Mouse (Mus musculus) kidney, postnatal 25 days (tissue): ENCODE measurements around the gene Ttc25.
"Not testable (repeated sequence)": the region's sequence is repeated elsewhere in the genome, so short reads cannot be mapped to it uniquely, and the experiment has no call there.

Experiments
- DNase-seq, 2 experiments: peaks; one replicate each; pipeline ENCODE4 v3.0.0; 2021; ENCODE audit warnings: mixed read lengths in 2 of 2

Gene Ttc25

DNA sequence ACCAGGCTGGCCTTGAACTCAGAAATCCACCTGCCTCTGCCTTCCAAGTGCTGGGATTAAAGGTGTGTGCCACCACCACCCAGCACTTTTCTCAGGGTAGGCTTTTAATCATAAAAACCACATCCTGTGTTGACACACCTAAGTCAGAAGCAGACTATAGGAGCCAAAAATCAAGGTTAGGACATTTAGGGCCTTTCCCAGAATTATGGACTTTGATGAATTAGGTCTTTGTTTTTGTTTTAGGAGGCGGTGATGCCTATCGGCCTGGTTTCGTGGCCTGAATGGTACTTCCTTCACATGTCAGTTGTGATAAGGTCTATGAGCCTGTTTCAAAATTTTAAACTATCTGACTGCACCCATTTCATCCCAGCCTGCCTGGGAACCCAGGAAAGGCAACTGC, 28.8 kb downstream of the Ttc25 start:
- DNase-seq: no peak

DNA sequence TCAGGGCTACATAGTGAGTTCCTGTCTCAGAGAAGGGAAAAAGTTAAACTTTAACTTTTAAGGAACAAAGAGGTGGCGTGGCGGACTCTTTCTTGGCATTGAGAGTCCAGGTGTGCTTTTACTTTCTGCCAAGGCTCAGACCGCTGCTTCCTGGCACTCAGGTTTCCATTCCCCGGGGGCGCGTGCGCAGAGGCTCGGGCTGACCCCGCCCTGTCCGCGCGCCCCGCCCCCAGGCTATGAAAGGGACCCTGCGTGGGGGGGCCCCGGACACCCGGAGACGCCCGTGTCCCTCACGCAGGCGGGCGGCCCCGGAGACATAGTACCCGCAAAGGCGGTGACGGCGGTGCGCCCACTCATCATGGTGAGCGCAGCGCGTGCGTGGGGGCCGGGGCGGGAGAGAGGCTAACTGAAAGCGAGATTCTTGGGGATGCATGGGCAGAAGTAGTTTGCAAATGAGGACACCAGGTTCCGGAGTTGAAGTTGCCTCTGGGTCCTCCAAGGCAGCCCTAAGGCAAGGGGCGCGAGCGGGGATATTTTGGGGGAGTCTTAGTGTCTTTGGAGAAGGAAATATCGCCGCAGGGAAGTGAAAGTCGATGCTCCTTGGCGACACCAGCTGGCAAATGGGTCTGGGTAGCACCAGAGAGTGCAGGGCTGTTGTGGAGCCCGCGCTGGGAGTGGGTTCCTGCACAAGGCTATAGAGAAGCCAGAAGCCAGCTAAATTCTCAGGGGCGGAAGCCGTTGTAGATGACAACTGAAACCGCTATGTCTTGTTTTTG, 29.5 kb downstream of the Ttc25 start, which contains the start of gene Cnp:
TSS of gene Cnp (plus strand) at position 197 of the 776 bp plus-strand sequence.
- DNase-seq: peak; percentile 87 to 91

- no peak for DNase-seq
These were observed 30.1 kb downstream of the Ttc25 start for GRCm38 (mm10) chr11:100575484-100575855.

DNA sequence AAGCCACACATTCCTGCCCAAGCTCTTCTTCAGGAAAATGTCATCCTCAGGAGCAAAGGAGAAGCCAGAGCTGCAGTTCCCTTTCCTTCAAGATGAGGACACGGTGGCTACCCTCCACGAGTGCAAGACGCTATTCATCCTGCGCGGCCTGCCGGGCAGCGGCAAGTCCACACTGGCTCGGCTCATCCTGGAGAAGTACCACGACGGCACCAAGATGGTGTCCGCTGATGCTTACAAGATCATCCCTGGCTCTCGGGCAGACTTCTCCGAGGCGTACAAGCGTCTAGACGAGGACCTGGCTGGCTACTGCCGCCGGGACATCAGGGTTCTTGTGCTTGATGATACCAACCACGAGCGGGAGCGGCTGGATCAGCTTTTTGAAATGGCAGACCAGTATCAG, 30.8 kb downstream of the Ttc25 start:
- no peak for DNase-seq

DNA sequence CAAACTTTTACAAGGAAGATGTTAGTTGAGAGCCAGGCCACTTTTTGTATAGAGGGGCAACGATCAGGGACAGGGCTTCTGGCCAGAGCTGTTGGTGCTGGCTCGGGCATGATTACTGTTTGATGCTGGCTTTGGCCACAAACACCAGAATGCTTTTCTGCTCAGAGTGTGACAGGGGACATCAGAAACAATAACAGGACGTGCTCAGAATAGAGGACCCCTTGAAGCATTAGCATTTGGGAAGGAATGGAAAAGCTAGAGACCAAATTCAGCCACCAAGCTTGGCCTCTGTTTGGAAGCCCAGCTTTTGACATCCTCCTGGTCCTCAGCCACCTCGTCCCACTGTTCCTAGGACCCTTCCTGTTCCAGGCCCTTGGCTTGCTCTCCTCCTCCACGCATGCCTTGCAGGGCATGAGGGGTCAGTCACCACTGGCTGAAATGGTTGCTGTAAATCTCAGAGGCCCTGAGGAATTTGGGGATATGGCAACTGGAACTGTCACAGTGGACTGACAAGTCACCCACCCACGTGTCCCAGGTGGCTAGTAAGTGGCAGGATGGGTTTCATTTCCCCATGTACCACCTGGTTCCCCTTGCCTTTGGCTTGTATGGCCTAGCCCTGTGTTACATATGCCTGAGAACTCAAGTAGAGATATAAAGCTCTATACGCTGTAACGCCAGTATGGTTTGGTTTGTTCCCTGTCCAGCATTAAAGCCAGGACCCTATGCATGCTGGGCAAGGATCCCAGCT, 32.6 kb downstream of the Ttc25 start:
- DNase-seq: no peak

GRCm38 (mm10) chr11:100579116-100579799, 33.9 kb downstream of the Ttc25 start:
- DNase-seq: no peak

- no peak for DNase-seq
These were observed 34.9 kb downstream of the Ttc25 start for GRCm38 (mm10) chr11:100580275-100580674.

DNA sequence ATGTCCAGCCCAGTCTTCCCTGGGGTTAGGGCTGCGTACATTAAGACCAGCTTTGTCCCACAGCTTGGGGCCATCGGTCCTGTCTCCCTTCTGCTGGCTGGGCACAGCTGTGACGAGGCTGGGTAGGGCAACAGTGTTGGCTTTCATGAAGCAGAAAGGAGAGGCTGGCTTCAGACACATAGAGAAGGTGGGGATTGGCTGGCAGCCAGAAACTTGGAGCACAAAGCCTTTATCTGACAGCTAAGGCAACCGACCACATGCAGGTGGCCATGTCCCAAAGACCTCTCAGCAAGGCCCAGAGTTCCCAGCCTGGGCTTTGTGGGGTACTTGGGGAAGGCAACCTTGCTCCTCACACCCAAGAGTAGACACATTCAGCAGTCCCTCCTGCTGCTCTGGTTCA, 36.3 kb downstream of the Ttc25 start:
- peak; percentile 34 to 47 for DNase-seq

DNA sequence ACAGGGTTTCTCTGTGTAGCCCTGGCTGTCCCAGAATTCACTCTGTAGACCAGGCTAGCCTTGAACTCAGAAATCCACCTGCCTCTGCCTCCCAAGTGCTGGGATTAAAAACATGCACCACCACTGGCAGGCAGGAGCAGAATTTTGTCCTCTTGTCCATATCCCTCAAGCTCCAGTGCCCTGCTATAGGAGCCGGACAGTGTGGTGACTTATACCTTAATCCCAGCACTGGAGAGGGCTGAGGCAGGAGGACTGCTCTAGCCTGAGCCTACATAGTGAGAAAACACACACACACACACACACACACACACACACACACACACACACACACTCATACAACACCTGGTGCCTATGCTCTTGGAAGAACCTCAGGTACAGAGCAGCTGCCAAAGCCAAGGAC, 37.0 kb downstream of the Ttc25 start:
- DNase-seq: not testable (repeated sequence)

DNA sequence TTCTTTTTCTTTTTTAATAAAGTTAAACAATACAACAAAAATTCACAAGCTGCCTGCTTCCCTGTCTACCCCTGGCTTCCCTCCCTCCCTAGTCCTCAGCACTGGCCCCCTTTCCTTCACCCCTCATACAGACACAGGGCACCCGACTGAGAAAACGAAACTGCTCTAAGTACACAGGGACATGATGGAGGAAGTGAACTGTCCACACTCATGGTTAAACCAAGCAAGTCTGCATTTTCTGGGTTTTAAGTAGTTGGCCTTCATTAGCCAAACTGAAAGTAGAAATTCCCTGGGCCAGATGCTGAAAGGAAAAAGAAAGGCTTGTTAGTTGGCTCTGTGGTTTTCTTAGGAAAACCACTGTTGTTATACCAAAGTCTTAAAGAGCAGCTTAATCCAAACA, 37.4 kb downstream of the Ttc25 start:
- DNase-seq: no peak

DNA sequence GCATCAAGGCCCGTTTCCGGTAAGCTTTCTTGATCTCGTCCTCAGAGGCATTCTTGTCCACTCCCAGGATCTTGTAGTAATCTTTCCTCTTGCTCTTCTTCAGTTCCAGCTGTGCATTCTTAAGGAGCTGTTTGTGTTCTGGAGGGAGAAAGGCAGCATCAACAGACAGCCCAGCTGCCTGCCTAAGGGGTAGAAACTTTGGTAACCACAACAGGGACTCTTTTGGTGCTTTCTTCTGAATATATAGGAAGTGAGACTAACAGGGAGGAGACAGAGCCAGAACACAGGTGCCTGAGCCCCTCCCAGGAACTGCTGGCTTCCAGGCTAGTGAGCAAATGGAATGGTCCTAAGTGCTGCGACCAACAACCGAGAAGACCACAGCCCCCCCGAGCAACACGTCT, 39.2 kb downstream of the Ttc25 start:
- DNase-seq: no peak

DNA sequence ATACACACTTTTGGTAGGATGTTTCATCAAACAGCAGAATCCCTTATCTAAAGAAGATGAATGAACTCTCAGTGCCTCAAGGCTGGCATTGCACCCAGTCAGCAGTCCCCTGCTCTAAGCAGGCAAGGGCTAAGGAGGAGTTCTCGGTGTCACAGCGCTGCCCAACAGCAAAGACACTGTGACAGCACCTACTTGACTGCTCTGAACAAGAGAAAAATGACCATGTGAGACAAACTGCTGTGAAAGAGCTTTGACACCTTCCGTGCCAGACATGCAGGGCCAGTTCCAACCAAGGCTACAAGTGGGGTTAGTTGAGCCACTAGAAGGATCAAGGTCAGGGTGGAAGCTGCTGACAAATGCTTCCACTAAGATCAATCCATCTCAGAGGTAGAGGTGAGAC, 39.7 kb downstream of the Ttc25 start:
- DNase-seq: no peak

- DNase-seq: no peak
These were observed 43.1 kb downstream of the Ttc25 start for GRCm38 (mm10) chr11:100588462-100588861.

- no peak for DNase-seq
These were observed 47.1 kb downstream of the Ttc25 start for GRCm38 (mm10) chr11:100592346-100593046.

GRCm38 (mm10) chr11:100594608-100595007, 49.2 kb downstream of the Ttc25 start:
- no peak for DNase-seq

GRCm38 (mm10) chr11:100595533-100595932, 50.1 kb downstream of the Ttc25 start:
- no peak for DNase-seq

DNA sequence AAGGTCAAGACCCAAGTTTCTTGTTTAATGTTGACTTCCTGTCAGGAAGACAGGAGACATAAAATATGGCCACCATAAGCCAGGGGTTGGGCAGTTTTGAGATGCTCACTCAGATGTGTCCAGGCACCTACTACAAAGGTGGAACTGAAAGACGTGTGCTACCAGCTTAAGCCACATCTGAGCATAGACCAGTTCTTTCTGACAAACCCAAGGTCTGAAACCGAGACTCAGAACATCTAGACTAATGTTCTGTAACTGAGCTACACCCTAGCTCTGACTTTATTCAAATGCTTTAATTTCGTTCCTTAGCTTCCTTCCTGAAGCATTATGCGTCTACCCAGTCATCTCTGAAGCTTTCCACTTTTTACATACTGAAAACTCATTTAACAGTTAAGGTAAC, 52.7 kb downstream of the Ttc25 start:
- no peak for DNase-seq

DNA sequence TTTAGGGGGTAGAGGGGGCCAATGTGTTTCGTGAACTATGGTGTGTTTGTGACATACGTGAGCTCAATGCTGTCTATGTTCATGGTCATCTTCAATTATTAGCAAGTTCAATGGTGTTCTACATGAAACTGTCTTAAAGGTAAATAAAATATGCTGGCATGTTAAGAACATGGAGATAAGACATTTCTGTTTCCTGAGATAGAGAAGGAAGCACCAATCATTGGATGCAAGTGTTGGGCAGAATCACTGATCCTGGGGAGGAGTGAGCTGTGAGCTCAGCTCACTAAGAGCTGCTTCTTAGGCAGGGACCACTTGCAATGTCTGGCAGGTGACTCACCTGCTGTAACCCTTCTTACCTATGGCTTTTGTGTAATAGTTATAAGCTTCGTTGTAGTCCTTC, 56.0 kb downstream of the Ttc25 start:
- no peak for DNase-seq

DNA sequence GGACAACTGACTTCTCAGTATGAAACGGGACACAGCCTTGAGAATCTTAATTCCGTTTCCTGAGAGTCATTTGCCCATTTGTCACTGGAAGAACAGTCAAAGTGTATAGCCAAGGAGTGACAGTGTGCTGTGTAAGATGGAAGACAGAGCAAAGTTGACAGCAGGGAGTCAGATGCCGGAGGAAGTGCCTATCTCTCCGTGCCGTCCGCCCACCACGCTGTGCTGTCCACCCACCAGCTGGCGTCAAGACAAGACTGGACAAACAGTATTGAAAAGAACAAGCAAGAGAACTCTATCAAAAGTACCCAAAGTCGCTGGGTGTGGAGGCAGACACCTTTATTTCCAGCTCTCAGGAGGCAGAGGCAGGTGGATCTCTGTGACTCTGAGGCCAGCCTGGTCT, 57.7 kb downstream of the Ttc25 start:
- no peak for DNase-seq

DNA sequence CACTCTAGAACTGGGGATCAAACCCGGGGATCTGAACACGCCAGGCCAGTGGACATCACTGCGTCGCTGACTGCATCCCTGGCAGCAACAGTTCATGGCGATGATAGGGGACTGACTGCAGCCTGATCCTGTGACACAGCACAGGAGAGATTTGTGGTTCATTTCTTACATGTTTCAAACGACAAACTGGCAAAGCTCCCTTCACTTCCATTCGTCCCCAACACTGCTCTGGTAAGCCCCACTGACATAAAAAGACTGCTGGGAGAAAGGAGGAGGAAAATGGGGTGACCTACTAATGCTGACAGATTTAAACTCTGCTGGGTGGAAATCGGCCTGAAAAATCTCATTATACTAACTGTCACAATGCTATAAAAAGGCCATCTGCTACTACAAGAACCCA, 58.4 kb downstream of the Ttc25 start:
- DNase-seq: no peak

GRCm38 (mm10) chr11:100604321-100605005, 59.1 kb downstream of the Ttc25 start:
- DNase-seq: no peak

GRCm38 (mm10) chr11:100605451-100605850, 60.0 kb downstream of the Ttc25 start:
- DNase-seq: no peak
